Mouse (Mus musculus) hindbrain, embryonic 10.5 days (tissue): ENCODE results near the gene Trim24. TPM values are rescaled to one million over a fixed set of nuclear protein-coding genes. Genes with fewer than 3 reads are reported as not detected.

Experiments used
- DNase-seq: peaks from one replicate; pipeline ENCODE4 v3.0.0-alpha.2; 2017; ENCODE audit warnings: low spot score
- H3K27ac ChIP-seq: fragments of 300-500 bp; sonication (generic); 2 replicates; pipeline ENCODE4 v1.5.1; 2016; ENCODE audit warnings: mild to moderate bottlenecking, moderate library complexity
- H3K27me3 ChIP-seq: fragments of 300-500 bp; sonication (generic); 2 replicates; pipeline ENCODE4 v1.6.1; 2016; ENCODE audit warnings: mild to moderate bottlenecking; ENCODE audit not compliant: poor library complexity, insufficient read depth, severe bottlenecking
- H3K36me3 ChIP-seq: fragments of 300-500 bp; sonication (generic); 2 replicates; pipeline ENCODE4 v1.6.1; 2016; ENCODE audit warnings: mild to moderate bottlenecking, moderate library complexity
- H3K4me1 ChIP-seq: fragments of 300-500 bp; sonication (generic); replicated peaks from 2 replicates; pipeline ENCODE4 v1.6.1; 2016; ENCODE audit warnings: mild to moderate bottlenecking
- H3K4me3 ChIP-seq: fragments of 300-500 bp; sonication (generic); 2 replicates; pipeline ENCODE4 v1.5.1; 2016; ENCODE audit warnings: mild to moderate bottlenecking, moderate library complexity
- H3K9me3 ChIP-seq: fragments of 300-500 bp; sonication (generic); 2 replicates; pipeline ENCODE4 v1.6.1; 2016; ENCODE audit warnings: mild to moderate bottlenecking, moderate library complexity
- WGBS: fragments of 180-500 bp; shearing (Covaris S2); methylation state at CpG from one replicate; pipeline ENCODE4 v1.1.7; 2016; 5-methylcytosine and 5-hydroxymethylcytosine counted together
- polyA plus RNA-seq: library from polyadenylated mRNA; unstranded; fragments of >200 nt; fragmentation: Nextera tagmentation; extraction: Ambion mirVana; gene quantifications from 2 replicates; pipeline ENCODE4 v1.2.1, GENCODE M21; 2016

Gene Trim24
- polyA plus RNA-seq, 1 experiment from 2014 or later = 22.5 TPM

- H3K4me3 ChIP-seq = no peak overlapping the region
- no peak overlapping the region for H3K27ac ChIP-seq
- peaks cover 97% of the 10 kb centered on the region for H3K36me3 ChIP-seq
- WGBS = 94% methylated on average over 1 of the region's 1 CpGs
- H3K4me1 ChIP-seq = no peaks in the 10 kb centered on the region
- no peaks in the 10 kb centered on the region for H3K27me3 ChIP-seq
- H3K9me3 ChIP-seq = peaks cover 89% of the 10 kb centered on the region
- DNase-seq = no peak
Observed at GRCm38 (mm10) chr6:37878206-37878605, 7.6 kb downstream of the Trim24 start.

GRCm38 (mm10) chr6:37880586-37880985 lies 10.0 kb downstream of the Trim24 start:
- Histone ChIP-seq H3K27me3 (no peaks in the 10 kb centered on the region), H3K4me3 (no peak overlapping the region), H3K27ac (no peak overlapping the region), H3K36me3 (peaks cover 85% of the 10 kb centered on the region), H3K4me1 (no peaks in the 10 kb centered on the region), H3K9me3 (peaks cover 75% of the 10 kb centered on the region)
- 99% methylated on average over 3 of the region's 3 CpGs for WGBS
- no peak for DNase-seq

GRCm38 (mm10) chr6:37893586-37893985 lies 23.0 kb downstream of the Trim24 start:
- Histone ChIP-seq H3K9me3 (peaks cover 46% of the 10 kb centered on the region), H3K4me3 (no peak overlapping the region), H3K36me3 (peaks cover 45% of the 10 kb centered on the region), H3K4me1 (peaks cover 5% of the 10 kb centered on the region; the same call in 1 of the 2 replicates), H3K27me3 (no peaks in the 10 kb centered on the region), H3K27ac (no peak overlapping the region)
- WGBS = 97% methylated on average over 2 of the region's 2 CpGs
- DNase-seq = no peak

GRCm38 (mm10) chr6:37895646-37896435 lies 25.2 kb downstream of the Trim24 start:
- Histone ChIP-seq H3K4me3 (no peak overlapping the region), H3K9me3 (peaks cover 34% of the 10 kb centered on the region), H3K27ac (no peak overlapping the region), H3K4me1 (peaks cover 5% of the 10 kb centered on the region; the same call in 1 of the 2 replicates), H3K27me3 (no peaks in the 10 kb centered on the region), H3K36me3 (peaks cover 37% of the 10 kb centered on the region)
- DNase-seq = no peak
- 81% methylated on average over 5 of the region's 5 CpGs for WGBS

- DNase-seq = no peak
- peaks cover 45% of the 10 kb centered on the region for H3K36me3 ChIP-seq
- no peak overlapping the region for H3K27ac ChIP-seq
Observed at GRCm38 (mm10) chr6:37900221-37900620, 29.6 kb downstream of the Trim24 start.

GRCm38 (mm10) chr6:37901791-37902190 lies 31.2 kb downstream of the Trim24 start:
- H3K4me1 ChIP-seq = no peaks in the 10 kb centered on the region
- no peaks in the 10 kb centered on the region for H3K27me3 ChIP-seq
- H3K27ac ChIP-seq = no peak overlapping the region
- no peak overlapping the region for H3K4me3 ChIP-seq
- WGBS = 94% methylated on average over 2 of the region's 2 CpGs
- H3K9me3 ChIP-seq = peaks cover 3% of the 10 kb centered on the region; the same call in 1 of the 2 replicates
- H3K36me3 ChIP-seq = peaks cover 53% of the 10 kb centered on the region
- DNase-seq = no peak

More at GRCm38 (mm10) chr6:37900221-37900620, 29.6 kb downstream of the Trim24 start:
- peaks cover 6% of the 10 kb centered on the region; the same call in 1 of the 2 replicates for H3K9me3 ChIP-seq
- H3K27me3 ChIP-seq = no peaks in the 10 kb centered on the region
- peaks cover 5% of the 10 kb centered on the region; the same call in 1 of the 2 replicates for H3K4me1 ChIP-seq
- WGBS = 97% methylated on average over 2 of the region's 2 CpGs
- no peak overlapping the region for H3K4me3 ChIP-seq

GRCm38 (mm10) chr6:37903810-37904209 lies 33.2 kb downstream of the Trim24 start:
- H3K9me3 ChIP-seq = peaks cover 3% of the 10 kb centered on the region; the same call in 1 of the 2 replicates
- no peaks in the 10 kb centered on the region for H3K27me3 ChIP-seq
- DNase-seq = no peak
- no peak overlapping the region for H3K27ac ChIP-seq
- H3K4me3 ChIP-seq = no peak overlapping the region
- 67% methylated on average over 1 of the region's 1 CpGs for WGBS
- peaks cover 67% of the 10 kb centered on the region for H3K36me3 ChIP-seq
- H3K4me1 ChIP-seq = no peaks in the 10 kb centered on the region

GRCm38 (mm10) chr6:37913525-37913924 lies 42.9 kb downstream of the Trim24 start:
- H3K4me3 ChIP-seq = no peak overlapping the region
- peaks cover 80% of the 10 kb centered on the region for H3K36me3 ChIP-seq
- no peaks in the 10 kb centered on the region for H3K4me1 ChIP-seq
- no peaks in the 10 kb centered on the region for H3K27me3 ChIP-seq
- H3K9me3 ChIP-seq = no peaks in the 10 kb centered on the region
- 92% methylated on average over 2 of the region's 2 CpGs for WGBS
- no peak overlapping the region for H3K27ac ChIP-seq
- no peak for DNase-seq

GRCm38 (mm10) chr6:37925104-37925503 lies 54.5 kb downstream of the Trim24 start:
- H3K4me1 ChIP-seq = no peaks in the 10 kb centered on the region
- DNase-seq = no peak
- no peaks in the 10 kb centered on the region for H3K9me3 ChIP-seq
- H3K36me3 ChIP-seq = peaks cover 91% of the 10 kb centered on the region
- 95% methylated on average over 1 of the region's 1 CpGs for WGBS
- H3K4me3 ChIP-seq = no peak overlapping the region
- H3K27me3 ChIP-seq = no peaks in the 10 kb centered on the region
- no peak overlapping the region for H3K27ac ChIP-seq

GRCm38 (mm10) chr6:37926751-37927150 lies 56.1 kb downstream of the Trim24 start:
- H3K9me3 ChIP-seq = no peaks in the 10 kb centered on the region
- H3K4me3 ChIP-seq = no peak overlapping the region
- H3K27ac ChIP-seq = no peak overlapping the region
- peaks cover 94% of the 10 kb centered on the region for H3K36me3 ChIP-seq
- H3K27me3 ChIP-seq = no peaks in the 10 kb centered on the region
- no peaks in the 10 kb centered on the region for H3K4me1 ChIP-seq
- DNase-seq = no peak
- 100% methylated on average over 1 of the region's 1 CpGs for WGBS

GRCm38 (mm10) chr6:37936498-37936897 lies 65.9 kb downstream of the Trim24 start:
- Histone ChIP-seq H3K4me1 (peaks cover 27% of the 10 kb centered on the region), H3K27ac (peak overlapping the region; percentile 53; the same call in 1 of the 2 replicates), H3K4me3 (no peak overlapping the region), H3K27me3 (no peaks in the 10 kb centered on the region), H3K9me3 (no peaks in the 10 kb centered on the region), H3K36me3 (peaks cover 53% of the 10 kb centered on the region)
- WGBS = 22% methylated on average over 6 of the region's 6 CpGs
- peak; percentile 48 for DNase-seq

- 88% methylated on average over 6 of the region's 6 CpGs for WGBS
- Histone ChIP-seq H3K27me3 (no peaks in the 10 kb centered on the region), H3K36me3 (peaks cover 95% of the 10 kb centered on the region), H3K4me3 (no peak overlapping the region), H3K9me3 (no peaks in the 10 kb centered on the region), H3K4me1 (no peaks in the 10 kb centered on the region), H3K27ac (no peak overlapping the region)
- no peak for DNase-seq
Observed at GRCm38 (mm10) chr6:37951306-37951705, 80.7 kb downstream of the Trim24 start.

GRCm38 (mm10) chr6:37967386-37967785 lies 96.8 kb downstream of the Trim24 start:
- H3K36me3 ChIP-seq = peaks cover 90% of the 10 kb centered on the region
- H3K9me3 ChIP-seq = no peaks in the 10 kb centered on the region
- H3K4me1 ChIP-seq = no peaks in the 10 kb centered on the region
- no peak overlapping the region for H3K27ac ChIP-seq
- H3K4me3 ChIP-seq = no peak overlapping the region
- 96% methylated on average over 4 of the region's 4 CpGs for WGBS
- no peaks in the 10 kb centered on the region for H3K27me3 ChIP-seq
- no peak for DNase-seq
